Mouse (Mus musculus): ENCODE results near the gene Vmn1r203.
"Not testable (repeated sequence)": the region's sequence is repeated elsewhere in the genome, so short reads cannot be mapped to it uniquely, and the experiment has no call there.

Vmn1r203 gene

GRCm38 (mm10) chr13:22517814-22518213 lies at the start of gene Vmn1r203:
Vmn1r203 (plus strand) TSS chr13:22518114.
- DNase-seq (ENCODE audit: inconsistent age in 2 of 2, low spot score in 1 of 2), result no peak

GRCm38 (mm10) chr13:22471623-22472022 lies 46.3 kb upstream of the Vmn1r203 start, which contains the start of gene Vmn1r201:
Vmn1r201 (plus strand) TSS chr13:22471923.
- DNase-seq (ENCODE audit: inconsistent age in 2 of 2, low spot score in 1 of 2), result no peak

DNA sequence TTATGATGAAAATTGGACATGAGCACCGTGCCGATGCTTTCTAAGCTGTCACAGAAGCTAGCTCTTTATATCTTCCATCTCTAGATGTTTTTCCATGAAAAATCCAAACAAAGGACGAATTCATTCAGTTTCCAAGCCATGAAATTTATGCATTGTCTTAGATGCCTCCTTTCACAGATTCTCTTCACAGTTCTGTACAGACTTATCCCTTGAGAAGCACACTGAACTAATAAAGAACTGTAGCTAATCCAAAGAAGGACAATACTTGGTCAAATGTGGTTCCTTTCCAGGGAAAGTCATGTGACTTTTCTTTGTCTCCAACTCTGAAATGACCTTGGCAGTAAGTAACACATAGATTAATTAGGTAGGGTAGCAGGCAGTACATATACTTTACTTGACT lies 15.5 kb upstream of the Vmn1r203 start:
- no peak for DNase-seq (ENCODE audit: inconsistent age in 2 of 2, low spot score in 1 of 2)

- no peak for DNase-seq (ENCODE audit: inconsistent age in 2 of 2, low spot score in 1 of 2)
Measured at GRCm38 (mm10) chr13:22505281-22505680, 12.6 kb upstream of the Vmn1r203 start, which contains the start of gene Vmn1r202. Vmn1r202 (minus strand) TSS chr13:22505381.

DNA sequence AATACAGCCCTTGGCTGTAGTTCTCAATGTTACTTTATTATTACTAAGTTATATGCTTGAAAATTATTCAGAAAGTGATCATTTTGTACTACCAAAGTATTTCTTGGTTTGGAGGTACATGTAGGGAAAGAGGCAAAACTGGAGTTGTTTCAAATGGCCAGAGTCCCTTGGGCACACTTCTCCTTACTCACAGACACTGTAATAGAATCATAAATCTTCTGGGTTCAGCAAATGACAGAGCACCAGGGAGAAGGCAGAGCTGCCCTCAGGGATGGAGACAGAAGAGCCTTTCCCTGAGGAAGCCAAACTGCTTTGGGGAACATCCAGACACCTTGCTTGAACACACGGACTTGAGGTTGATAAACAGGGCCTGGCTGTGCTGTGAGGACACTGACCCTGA lies 35.0 kb downstream of the Vmn1r203 start, which contains the start of gene Vmn1r204:
Vmn1r204 (plus strand) TSS at position 301 of the 400 bp plus-strand sequence.
- not testable (repeated sequence) for DNase-seq (ENCODE audit: inconsistent age in 2 of 2, low spot score in 1 of 2)

DNA sequence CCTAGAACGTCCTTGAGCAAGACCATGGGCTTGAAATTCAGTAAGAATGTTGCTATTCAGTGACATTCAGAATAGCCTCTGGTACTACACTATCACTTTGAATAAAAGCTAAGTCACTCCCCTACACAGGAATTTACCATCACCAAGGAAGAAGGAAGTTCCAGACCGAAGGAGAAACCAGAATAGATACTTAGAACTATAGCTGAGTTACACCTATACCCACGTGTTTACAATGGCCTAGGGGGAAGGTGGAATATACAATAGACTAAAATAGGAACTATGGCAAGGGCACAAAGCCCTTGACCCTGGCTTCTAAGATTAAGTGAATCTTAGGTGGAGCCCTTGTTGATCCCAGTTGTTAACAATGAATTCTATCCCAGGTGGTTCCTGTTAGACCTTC lies 57.0 kb downstream of the Vmn1r203 start:
- DNase-seq (ENCODE audit: inconsistent age in 2 of 2, low spot score in 1 of 2), result not testable (repeated sequence)
